Mouse (Mus musculus): Measurements from ENCODE around the gene Cpxm2. TPM values are rescaled to one million over a fixed set of nuclear protein-coding genes. Genes with fewer than 3 reads are reported as not detected.

The Cpxm2 gene
- 7.0 and 7.7 TPM in 2 replicates for polyA plus RNA-seq (2015; fragmentation: Nextera tagmentation; extraction: Ambion mirVana)

- H3K36me3 ChIP-seq (ENCODE audit: insufficient read depth, low read length): no peaks in the 10 kb centered on the region
- peak within 1 kb of the TSS; percentile 30 for H3K4me3 ChIP-seq (replicated peaks; ENCODE audit: low read depth, low read length)
- peak within 1 kb of the TSS; percentile 33 for H3K9ac ChIP-seq (ENCODE audit: low read depth, low read length)
- no peak for TF ChIP-seq CTCF (IDR thresholded peaks at IDR 0.05; ENCODE audit: low read depth)
- no peak for DNase-seq (ENCODE audit: low spot score)
- no peaks in the 10 kb centered on the region for H3K4me1 ChIP-seq (replicated peaks; ENCODE audit: insufficient read depth, low read length)
- WGBS: 2% methylated on average over 35 of the region's 43 CpGs
- H3K27me3 ChIP-seq (ENCODE audit: insufficient read depth, low read length): peaks cover 6% of the 10 kb centered on the region; the same call in 1 of the 2 replicates
- no peaks in the 10 kb centered on the region for H3K9me3 ChIP-seq (replicated peaks; ENCODE audit: low read length)
- no peak within 1 kb of the TSS for H3K27ac ChIP-seq
- no peak; the same call in 1 of the 2 replicates for ATAC-seq (replicated peaks; ENCODE audit: low FRiP score, low read depth)
- H3K4me2 ChIP-seq (ENCODE audit: low read length): peak within 1 kb of the TSS; percentile 58
Measured at GRCm38 (mm10) chr7:132154368-132154961, at the start of gene Cpxm2. Gene Cpxm2, minus strand, starts transcription at chr7:132154739.

- Histone ChIP-seq H3K4me1 (replicated peaks; ENCODE audit: insufficient read depth, low read length) (no peaks in the 10 kb centered on the region), H3K9me3 (replicated peaks; ENCODE audit: low read length) (no peaks in the 10 kb centered on the region), H3K4me2 (ENCODE audit: low read length) (no peak overlapping the region), H3K36me3 (ENCODE audit: insufficient read depth, low read length) (no peaks in the 10 kb centered on the region), H3K4me3 (replicated peaks; ENCODE audit: low read depth, low read length) (no peak overlapping the region), H3K27me3 (ENCODE audit: insufficient read depth, low read length) (no peaks in the 10 kb centered on the region), H3K9ac (ENCODE audit: low read depth, low read length) (no peak overlapping the region), H3K27ac (no peak overlapping the region)
- no peak for ATAC-seq (replicated peaks; ENCODE audit: low FRiP score, low read depth)
- TF ChIP-seq CTCF (IDR thresholded peaks at IDR 0.05; ENCODE audit: low read depth): peak; percentile 19; the same call in 1 of the 2 replicates
- 13% methylated on average over 1 of the region's 1 CpGs for WGBS
- DNase-seq (ENCODE audit: low spot score): peak; percentile 52
Measured at GRCm38 (mm10) chr7:132204073-132204612, 49.6 kb upstream of the Cpxm2 start.

GRCm38 (mm10) chr7:132199686-132200085 lies 45.1 kb upstream of the Cpxm2 start:
- H3K36me3 ChIP-seq (ENCODE audit: insufficient read depth, low read length): no peaks in the 10 kb centered on the region
- no peaks in the 10 kb centered on the region for H3K9me3 ChIP-seq (replicated peaks; ENCODE audit: low read length)
- no peaks in the 10 kb centered on the region for H3K4me1 ChIP-seq (replicated peaks; ENCODE audit: insufficient read depth, low read length)
- no peak for ATAC-seq (replicated peaks; ENCODE audit: low FRiP score, low read depth)
- H3K4me3 ChIP-seq (replicated peaks; ENCODE audit: low read depth, low read length): no peak overlapping the region
- DNase-seq (ENCODE audit: low spot score): no peak
- H3K4me2 ChIP-seq (ENCODE audit: low read length): no peak overlapping the region
- no peak overlapping the region for H3K27ac ChIP-seq
- WGBS: 25% methylated on average over 6 of the region's 6 CpGs
- no peak for TF ChIP-seq CTCF (IDR thresholded peaks at IDR 0.05; ENCODE audit: low read depth)
- H3K9ac ChIP-seq (ENCODE audit: low read depth, low read length): no peak overlapping the region
- H3K27me3 ChIP-seq (ENCODE audit: insufficient read depth, low read length): no peaks in the 10 kb centered on the region

GRCm38 (mm10) chr7:132198806-132199205 lies 44.3 kb upstream of the Cpxm2 start:
- 88% methylated on average over 1 of the region's 1 CpGs for WGBS
- no peak overlapping the region for H3K9ac ChIP-seq (ENCODE audit: low read depth, low read length)

GRCm38 (mm10) chr7:132197817-132198475 lies 43.4 kb upstream of the Cpxm2 start:
- no peaks in the 10 kb centered on the region for H3K9me3 ChIP-seq (replicated peaks; ENCODE audit: low read length)
- no peak for TF ChIP-seq CTCF (IDR thresholded peaks at IDR 0.05; ENCODE audit: low read depth)
- H3K4me3 ChIP-seq (replicated peaks; ENCODE audit: low read depth, low read length): no peak overlapping the region
- H3K9ac ChIP-seq (ENCODE audit: low read depth, low read length): no peak overlapping the region
- H3K4me2 ChIP-seq (ENCODE audit: low read length): no peak overlapping the region
- DNase-seq (ENCODE audit: low spot score): no peak
- no peak for ATAC-seq (replicated peaks; ENCODE audit: low FRiP score, low read depth)
- no peak overlapping the region for H3K27ac ChIP-seq
- H3K27me3 ChIP-seq (ENCODE audit: insufficient read depth, low read length): no peaks in the 10 kb centered on the region
- WGBS: 23% methylated on average over 7 of the region's 7 CpGs
- H3K36me3 ChIP-seq (ENCODE audit: insufficient read depth, low read length): no peaks in the 10 kb centered on the region
- H3K4me1 ChIP-seq (replicated peaks; ENCODE audit: insufficient read depth, low read length): no peaks in the 10 kb centered on the region

More at GRCm38 (mm10) chr7:132198806-132199205, 44.3 kb upstream of the Cpxm2 start:
- no peak overlapping the region for H3K27ac ChIP-seq
- H3K4me2 ChIP-seq (ENCODE audit: low read length): no peak overlapping the region
- TF ChIP-seq CTCF (IDR thresholded peaks at IDR 0.05; ENCODE audit: low read depth): no peak
- DNase-seq (ENCODE audit: low spot score) (no peak), ATAC-seq (replicated peaks; ENCODE audit: low FRiP score, low read depth) (no peak)
- no peaks in the 10 kb centered on the region for H3K36me3 ChIP-seq (ENCODE audit: insufficient read depth, low read length)
- H3K4me1 ChIP-seq (replicated peaks; ENCODE audit: insufficient read depth, low read length): no peaks in the 10 kb centered on the region
- no peaks in the 10 kb centered on the region for H3K9me3 ChIP-seq (replicated peaks; ENCODE audit: low read length)
- no peak overlapping the region for H3K4me3 ChIP-seq (replicated peaks; ENCODE audit: low read depth, low read length)
- no peaks in the 10 kb centered on the region for H3K27me3 ChIP-seq (ENCODE audit: insufficient read depth, low read length)

- Histone ChIP-seq H3K36me3 (ENCODE audit: insufficient read depth, low read length) (no peaks in the 10 kb centered on the region), H3K27me3 (ENCODE audit: insufficient read depth, low read length) (no peaks in the 10 kb centered on the region), H3K9ac (ENCODE audit: low read depth, low read length) (no peak overlapping the region), H3K4me3 (replicated peaks; ENCODE audit: low read depth, low read length) (no peak overlapping the region), H3K9me3 (replicated peaks; ENCODE audit: low read length) (no peaks in the 10 kb centered on the region), H3K4me1 (replicated peaks; ENCODE audit: insufficient read depth, low read length) (no peaks in the 10 kb centered on the region), H3K4me2 (ENCODE audit: low read length) (no peak overlapping the region), H3K27ac (no peak overlapping the region)
- ATAC-seq (replicated peaks; ENCODE audit: low FRiP score, low read depth) (no peak), DNase-seq (ENCODE audit: low spot score) (no peak)
- TF ChIP-seq CTCF (IDR thresholded peaks at IDR 0.05; ENCODE audit: low read depth): no peak
- WGBS: 90% methylated on average over 1 of the region's 1 CpGs
Measured at GRCm38 (mm10) chr7:132196581-132196980, 42.0 kb upstream of the Cpxm2 start.
